Mouse (Mus musculus) liver, embryonic 14.5 days (tissue): ENCODE measurements around the gene Enoph1.

Source experiments
- CTCF ChIP-seq: IDR thresholded peaks from 2 replicates; pipeline ENCODE4 v1.5.1; 2016; ENCODE audit warnings: antibody characterized with exemption, low read depth, control low read depth
- EP300 ChIP-seq: IDR thresholded peaks from 2 replicates; pipeline ENCODE4 v1.6.1; 2016; ENCODE audit warnings: antibody characterized with exemption, low read depth

GRCm38 (mm10) chr5:100032646-100033045 is 7.1 kb upstream of the Enoph1 start:
- no peak for TF ChIP-seq CTCF
- no peak for TF ChIP-seq EP300
